Mouse (Mus musculus) intestine, embryonic 16.5 days (tissue): Measurements from ENCODE around the gene Heca. TPM values are rescaled to one million over a fixed set of nuclear protein-coding genes. Genes with fewer than 3 reads are reported as not detected.
"Not testable (repeated sequence)": the region's sequence is repeated elsewhere in the genome, so short reads cannot be mapped to it uniquely, and the experiment has no call there.

Experiments used
- ATAC-seq: fragments of 200-750 bp; cut with Nextera tagmentation; 2 replicates; pipeline ENCODE4 v1.8.0; 2017; ENCODE audit warnings: moderate TSS enrichment, moderate library complexity
- H3K27ac ChIP-seq: fragments of 300-500 bp; sonication (generic); 2 replicates; pipeline ENCODE4 v1.5.1; 2014; ENCODE audit warnings: mild to moderate bottlenecking, low read length
- H3K27me3 ChIP-seq: fragments of 300-500 bp; sonication (generic); replicated peaks from 2 replicates; pipeline ENCODE4 v1.6.1; 2014; ENCODE audit warnings: low read length, control low read depth, mixed read lengths; ENCODE audit not compliant: control insufficient read depth, insufficient read depth
- H3K36me3 ChIP-seq: fragments of 300-500 bp; sonication (generic); 2 replicates; pipeline ENCODE4 v1.6.1; 2014; ENCODE audit warnings: low read length, control low read depth; ENCODE audit not compliant: control insufficient read depth, insufficient read depth
- H3K4me1 ChIP-seq: fragments of 300-500 bp; sonication (generic); 2 replicates; pipeline ENCODE4 v1.6.1; 2014; ENCODE audit warnings: low read length, control low read depth, mixed read lengths; ENCODE audit not compliant: control insufficient read depth, insufficient read depth
- H3K4me2 ChIP-seq: fragments of 300-500 bp; sonication (generic); 2 replicates; pipeline ENCODE4 v1.6.1; 2014; ENCODE audit warnings: low read depth, low read length, control low read depth
- H3K4me3 ChIP-seq: fragments of 300-500 bp; sonication (generic); 2 replicates; pipeline ENCODE4 v1.5.1; 2014; ENCODE audit warnings: mild to moderate bottlenecking, low read length
- H3K9ac ChIP-seq: fragments of 300-500 bp; sonication (generic); 2 replicates; pipeline ENCODE4 v1.6.1; 2014; ENCODE audit warnings: low read depth, low read length
- H3K9me3 ChIP-seq: fragments of 300-500 bp; sonication (generic); 2 replicates; pipeline ENCODE4 v1.6.1; 2016; ENCODE audit warnings: low read length, control low read depth; ENCODE audit not compliant: control insufficient read depth
- WGBS: fragments of 180-500 bp; shearing (Covaris S2); extraction: QIAGEN DNeasy Blood & Tissue Kit; methylation state at CpG from one replicate; pipeline ENCODE4 v1.1.7; 2014; 5-methylcytosine and 5-hydroxymethylcytosine counted together
- polyA plus RNA-seq: library from polyadenylated mRNA; unstranded; fragments of >200 nt; fragmentation: Nextera tagmentation; extraction: Ambion mirVana; gene quantifications from 2 replicates; pipeline ENCODE4 v1.2.1, GENCODE M21; 2015

Heca gene
- polyA plus RNA-seq, 1 experiment from 2014 or later = 2.6 TPM

GRCm38 (mm10) chr10:17908731-17909130, 39.1 kb downstream of the Heca start:
- H3K9me3 ChIP-seq = no peaks in the 10 kb centered on the region
- no peaks in the 10 kb centered on the region for H3K27me3 ChIP-seq
- H3K36me3 ChIP-seq = no peaks in the 10 kb centered on the region
- H3K4me3 ChIP-seq = no peak overlapping the region
- no peak overlapping the region for H3K4me2 ChIP-seq
- no peaks in the 10 kb centered on the region for H3K4me1 ChIP-seq
- H3K9ac ChIP-seq = no peak overlapping the region
- WGBS = 66% methylated on average over 4 of the region's 4 CpGs
- ATAC-seq = no peak
- no peak overlapping the region for H3K27ac ChIP-seq

- H3K27me3 ChIP-seq, H3K4me3 ChIP-seq, H3K4me1 ChIP-seq, ATAC-seq, H3K9me3 ChIP-seq, H3K36me3 ChIP-seq, H3K27ac ChIP-seq, H3K9ac ChIP-seq, H3K4me2 ChIP-seq: not testable (repeated sequence)
- 75% methylated on average over 3 of the region's 3 CpGs for WGBS
These were observed 41.5 kb downstream of the Heca start for GRCm38 (mm10) chr10:17906405-17906804.

GRCm38 (mm10) chr10:17903449-17903848, 44.4 kb downstream of the Heca start:
- no peaks in the 10 kb centered on the region for H3K36me3 ChIP-seq
- H3K9ac ChIP-seq = no peak overlapping the region
- 88% methylated on average over 2 of the region's 2 CpGs for WGBS
- no peak overlapping the region for H3K4me2 ChIP-seq
- H3K27ac ChIP-seq = no peak overlapping the region
- no peaks in the 10 kb centered on the region for H3K9me3 ChIP-seq
- ATAC-seq = no peak
- no peaks in the 10 kb centered on the region for H3K27me3 ChIP-seq
- no peak overlapping the region for H3K4me3 ChIP-seq
- no peaks in the 10 kb centered on the region for H3K4me1 ChIP-seq

GRCm38 (mm10) chr10:17880724-17881123, 67.1 kb downstream of the Heca start:
- no peak for ATAC-seq
- WGBS = 75% methylated on average over 2 of the region's 2 CpGs

GRCm38 (mm10) chr10:17880038-17880437, 67.8 kb downstream of the Heca start:
- no peaks in the 10 kb centered on the region for H3K4me1 ChIP-seq
- H3K9me3 ChIP-seq = no peaks in the 10 kb centered on the region
- H3K9ac ChIP-seq = no peak overlapping the region
- H3K27me3 ChIP-seq = no peaks in the 10 kb centered on the region
- H3K27ac ChIP-seq = no peak overlapping the region
- 84% methylated on average over 3 of the region's 3 CpGs for WGBS
- no peak overlapping the region for H3K4me3 ChIP-seq
- no peak overlapping the region for H3K4me2 ChIP-seq
- no peak for ATAC-seq
- no peaks in the 10 kb centered on the region for H3K36me3 ChIP-seq

More at GRCm38 (mm10) chr10:17880724-17881123, 67.1 kb downstream of the Heca start:
- Histone ChIP-seq H3K27ac (no peak overlapping the region), H3K36me3 (no peaks in the 10 kb centered on the region), H3K9me3 (no peaks in the 10 kb centered on the region), H3K27me3 (no peaks in the 10 kb centered on the region), H3K4me3 (no peak overlapping the region), H3K9ac (no peak overlapping the region), H3K4me2 (no peak overlapping the region), H3K4me1 (no peaks in the 10 kb centered on the region)

GRCm38 (mm10) chr10:17878002-17878919, 69.6 kb downstream of the Heca start:
- WGBS = 45% methylated on average over 8 of the region's 8 CpGs
- no peaks in the 10 kb centered on the region for H3K9me3 ChIP-seq
- H3K9ac ChIP-seq = no peak overlapping the region
- no peaks in the 10 kb centered on the region for H3K27me3 ChIP-seq
- no peaks in the 10 kb centered on the region for H3K4me1 ChIP-seq
- H3K36me3 ChIP-seq = no peaks in the 10 kb centered on the region
- no peak overlapping the region for H3K27ac ChIP-seq
- H3K4me2 ChIP-seq = no peak overlapping the region
- H3K4me3 ChIP-seq = no peak overlapping the region
- ATAC-seq = 0 out of 2 replicates have a peak, but pooled peaks have one; percentile 18

- H3K9ac ChIP-seq = no peak overlapping the region
- H3K27me3 ChIP-seq = no peaks in the 10 kb centered on the region
- 0 out of 2 replicates have a peak, but pooled peaks cover 2% of the 10 kb centered on the region for H3K9me3 ChIP-seq
- peak; percentile 71 for ATAC-seq
- no peaks in the 10 kb centered on the region for H3K36me3 ChIP-seq
- H3K4me2 ChIP-seq = no peak overlapping the region
- WGBS = 36% methylated on average over 5 of the region's 5 CpGs
- no peak overlapping the region for H3K4me3 ChIP-seq
- no peaks in the 10 kb centered on the region for H3K4me1 ChIP-seq
- no peak overlapping the region for H3K27ac ChIP-seq
These were observed 77.8 kb downstream of the Heca start for GRCm38 (mm10) chr10:17869822-17870662.

GRCm38 (mm10) chr10:17860701-17861480, 87.0 kb downstream of the Heca start:
- ATAC-seq = no peak
- Histone ChIP-seq H3K4me3 (no peak overlapping the region), H3K36me3 (no peaks in the 10 kb centered on the region), H3K9ac (no peak overlapping the region), H3K27me3 (no peaks in the 10 kb centered on the region), H3K4me2 (no peak overlapping the region), H3K9me3 (no peaks in the 10 kb centered on the region), H3K4me1 (no peaks in the 10 kb centered on the region), H3K27ac (no peak overlapping the region)
- WGBS = 67% methylated on average over 6 of the region's 6 CpGs
